Mouse (Mus musculus): ENCODE measurements around the gene Bace1. TPM values are rescaled to one million over a fixed set of nuclear protein-coding genes. Genes with fewer than 3 reads are reported as not detected.

Bace1 gene
- polyA plus RNA-seq (2012) = 20.6 and 33.6 TPM in 2 replicates

DNA sequence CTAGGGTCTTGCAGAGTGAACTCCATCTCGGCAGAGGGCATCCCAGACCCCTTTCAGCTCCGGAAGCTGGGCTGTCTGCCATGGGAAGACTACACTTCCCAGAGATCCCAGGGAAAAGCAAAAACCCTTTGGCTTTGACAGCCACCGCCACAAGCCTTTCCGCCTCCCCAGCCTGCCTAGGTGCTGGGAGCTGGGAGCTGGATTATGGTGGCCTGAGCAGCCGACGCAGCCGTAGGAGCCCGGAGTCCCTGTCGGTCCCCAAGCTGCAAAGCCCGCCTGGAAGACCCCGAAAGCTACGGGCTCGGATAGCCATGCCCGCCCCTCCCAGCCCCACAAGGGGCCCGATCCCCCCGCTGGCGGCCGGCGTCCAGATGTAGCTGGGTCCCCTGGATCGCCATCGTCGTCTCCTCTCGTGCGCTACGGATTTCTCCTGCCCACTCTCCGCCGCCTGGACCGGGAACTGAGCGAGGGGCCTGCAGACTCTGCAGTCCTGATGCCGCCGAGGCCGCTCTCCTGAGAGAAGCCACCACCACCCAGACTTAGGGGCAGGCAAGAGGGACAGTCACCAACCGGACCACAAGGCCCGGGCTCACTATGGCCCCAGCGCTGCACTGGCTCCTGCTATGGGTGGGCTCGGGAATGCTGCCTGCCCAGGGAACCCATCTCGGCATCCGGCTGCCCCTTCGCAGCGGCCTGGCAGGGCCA is at the start of gene Bace1:
TSS of gene Bace1 (plus strand) at position 147 of the 705 bp plus-strand sequence.

GRCm38 (mm10) chr9:45828291-45828963 is 10.0 kb upstream of the Bace1 start, which contains the start of gene Cep164:
Gene Cep164, minus strand, starts transcription at chr9:45828691.

GRCm38 (mm10) chr9:45906355-45907077 is 68.1 kb downstream of the Bace1 start, which contains the start of the genes Pcsk7 and Rnf214:
Gene Pcsk7, plus strand, starts transcription at chr9:45906497.
Gene Rnf214, minus strand, starts transcription at chr9:45906911.

Other genes with a start within 250 kb of the Bace1 start
- 60.4 and 71.0 TPM in 2 replicates for gene Cep164, start 9.9 kb upstream of the Bace1 start, polyA plus RNA-seq (2012)
- gene Pcsk7, start 67.9 kb downstream of the Bace1 start, polyA plus RNA-seq (2012) = 10.4 and 12.6 TPM in 2 replicates
- 13.4 and 14.2 TPM in 2 replicates for gene Rnf214, start 68.3 kb downstream of the Bace1 start, polyA plus RNA-seq (2012)
- 0.24 and 0.34 TPM in 2 replicates for gene Tagln, start 97.5 kb downstream of the Bace1 start, polyA plus RNA-seq (2012)
- 63.1 and 63.3 TPM in 2 replicates for gene Sidt2, start 116.7 kb downstream of the Bace1 start, polyA plus RNA-seq (2012)
- 93.9 and 102 TPM in 2 replicates for gene Pafah1b2, start 174.1 kb downstream of the Bace1 start, polyA plus RNA-seq (2012)
- 21.0 and 25.5 TPM in 2 replicates for gene Sik3, start 174.2 kb downstream of the Bace1 start, polyA plus RNA-seq (2012)